Mouse (Mus musculus): ENCODE data around the gene Cstf3. TPM values are rescaled to one million over a fixed set of nuclear protein-coding genes. Genes with fewer than 3 reads are reported as not detected.

Cstf3 gene
- polyA plus RNA-seq, 1 experiment, result 37.7 TPM

GRCm38 (mm10) chr2:104699659-104700058 lies 109.3 kb downstream of the Cstf3 start:
- Histone ChIP-seq H3K27ac (ENCODE audit: insufficient read depth, low read length) (no peak overlapping the region), H3K4me1 (ENCODE audit: control insufficient read depth, insufficient read depth, low read length) (no peaks in the 10 kb centered on the region), H3K4me3 (ENCODE audit: insufficient read depth, low read length) (no peak overlapping the region)
- TF ChIP-seq POLR2A (IDR thresholded peaks at IDR 0.05; ENCODE audit: extremely low read depth, insufficient read depth, low read length) (no peak), CTCF (IDR thresholded peaks at IDR 0.05; ENCODE audit: extremely low read depth, insufficient read depth, low read length) (no peak)

- TF ChIP-seq CTCF (IDR thresholded peaks at IDR 0.05; ENCODE audit: extremely low read depth, insufficient read depth, low read length) (no peak), POLR2A (IDR thresholded peaks at IDR 0.05; ENCODE audit: extremely low read depth, insufficient read depth, low read length) (no peak)
These were observed 112.8 kb downstream of the Cstf3 start for GRCm38 (mm10) chr2:104703158-104703557.

GRCm38 (mm10) chr2:104704355-104704754 lies 114.0 kb downstream of the Cstf3 start:
- Histone ChIP-seq H3K27ac (ENCODE audit: insufficient read depth, low read length) (no peak overlapping the region), H3K4me3 (ENCODE audit: insufficient read depth, low read length) (no peak overlapping the region), H3K4me1 (ENCODE audit: control insufficient read depth, insufficient read depth, low read length) (no peaks in the 10 kb centered on the region)
- TF ChIP-seq CTCF (IDR thresholded peaks at IDR 0.05; ENCODE audit: extremely low read depth, insufficient read depth, low read length) (no peak), POLR2A (IDR thresholded peaks at IDR 0.05; ENCODE audit: extremely low read depth, insufficient read depth, low read length) (no peak)

More at GRCm38 (mm10) chr2:104703158-104703557, 112.8 kb downstream of the Cstf3 start:
- Histone ChIP-seq H3K4me3 (ENCODE audit: insufficient read depth, low read length) (no peak overlapping the region), H3K27ac (ENCODE audit: insufficient read depth, low read length) (no peak overlapping the region), H3K4me1 (ENCODE audit: control insufficient read depth, insufficient read depth, low read length) (no peaks in the 10 kb centered on the region)

GRCm38 (mm10) chr2:104709786-104710337 lies 119.5 kb downstream of the Cstf3 start:
- TF ChIP-seq CTCF (IDR thresholded peaks at IDR 0.05; ENCODE audit: extremely low read depth, insufficient read depth, low read length), result no peak
- no peak for TF ChIP-seq POLR2A (IDR thresholded peaks at IDR 0.05; ENCODE audit: extremely low read depth, insufficient read depth, low read length)
- no peak overlapping the region for H3K27ac ChIP-seq (ENCODE audit: insufficient read depth, low read length)
- H3K4me3 ChIP-seq (ENCODE audit: insufficient read depth, low read length), result no peak overlapping the region
- peaks cover 3% of the 10 kb centered on the region; the same call in 1 of the 2 replicates for H3K4me1 ChIP-seq (ENCODE audit: control insufficient read depth, insufficient read depth, low read length)

- no peak for TF ChIP-seq CTCF (IDR thresholded peaks at IDR 0.05; ENCODE audit: extremely low read depth, insufficient read depth, low read length)
- no peak for TF ChIP-seq POLR2A (IDR thresholded peaks at IDR 0.05; ENCODE audit: extremely low read depth, insufficient read depth, low read length)
- H3K27ac ChIP-seq (ENCODE audit: insufficient read depth, low read length), result no peak overlapping the region
- peak overlapping the region; percentile 69; the same call in 1 of the 2 replicates for H3K4me3 ChIP-seq (ENCODE audit: insufficient read depth, low read length)
- peaks cover 3% of the 10 kb centered on the region; the same call in 1 of the 2 replicates for H3K4me1 ChIP-seq (ENCODE audit: control insufficient read depth, insufficient read depth, low read length)
These were observed 120.5 kb downstream of the Cstf3 start for GRCm38 (mm10) chr2:104710670-104711370.

- TF ChIP-seq POLR2A (IDR thresholded peaks at IDR 0.05; ENCODE audit: extremely low read depth, insufficient read depth, low read length) (peak; percentile 10; the same call in 1 of the 2 replicates), CTCF (IDR thresholded peaks at IDR 0.05; ENCODE audit: extremely low read depth, insufficient read depth, low read length) (no peak)
- Histone ChIP-seq H3K4me3 (ENCODE audit: insufficient read depth, low read length) (peak within 1 kb of the TSS; percentile 69), H3K4me1 (ENCODE audit: control insufficient read depth, insufficient read depth, low read length) (peaks cover 3% of the 10 kb centered on the region; the same call in 1 of the 2 replicates)
These were observed 121.5 kb downstream of the Cstf3 start, which contains the start of gene Tcp11l1 for GRCm38 (mm10) chr2:104711585-104712485. TSS of gene Tcp11l1 (minus strand) at chr2:104712169.

GRCm38 (mm10) chr2:104712486-104712809 lies 122.1 kb downstream of the Cstf3 start:
- Histone ChIP-seq H3K4me1 (ENCODE audit: control insufficient read depth, insufficient read depth, low read length) (peaks cover 3% of the 10 kb centered on the region; the same call in 1 of the 2 replicates), H3K4me3 (ENCODE audit: insufficient read depth, low read length) (peak overlapping the region; percentile 69), H3K27ac (ENCODE audit: insufficient read depth, low read length) (0 out of 2 replicates have a peak overlapping the region, but pooled peaks have one; percentile 95)
- TF ChIP-seq POLR2A (IDR thresholded peaks at IDR 0.05; ENCODE audit: extremely low read depth, insufficient read depth, low read length), result no peak
- TF ChIP-seq CTCF (IDR thresholded peaks at IDR 0.05; ENCODE audit: extremely low read depth, insufficient read depth, low read length), result no peak

More at GRCm38 (mm10) chr2:104711585-104712485, 121.5 kb downstream of the Cstf3 start, which contains the start of gene Tcp11l1:
- H3K27ac ChIP-seq (ENCODE audit: insufficient read depth, low read length), result peak within 1 kb of the TSS; percentile 95

- TF ChIP-seq CTCF (IDR thresholded peaks at IDR 0.05; ENCODE audit: extremely low read depth, insufficient read depth, low read length) (no peak), POLR2A (IDR thresholded peaks at IDR 0.05; ENCODE audit: extremely low read depth, insufficient read depth, low read length) (no peak)
- H3K4me3 ChIP-seq (ENCODE audit: insufficient read depth, low read length), result no peak overlapping the region
- peaks cover 3% of the 10 kb centered on the region; the same call in 1 of the 2 replicates for H3K4me1 ChIP-seq (ENCODE audit: control insufficient read depth, insufficient read depth, low read length)
- H3K27ac ChIP-seq (ENCODE audit: insufficient read depth, low read length), result no peak overlapping the region
These were observed 124.0 kb downstream of the Cstf3 start for GRCm38 (mm10) chr2:104714254-104714691.

Other genes with a start within 250 kb of the Cstf3 start
- 46.0 and 46.7 TPM in 2 replicates for gene D430041D05Rik, start 179.5 kb upstream of the Cstf3 start, polyA plus RNA-seq (2012; rRNA removed)
- 36.9 and 37.9 TPM in 2 replicates for gene Hipk3, start 96.1 kb upstream of the Cstf3 start, polyA plus RNA-seq (2012; rRNA removed)
- 14.0 and 16.5 TPM in 2 replicates for gene Tcp11l1, start 121.6 kb downstream of the Cstf3 start, polyA plus RNA-seq (2012; rRNA removed)
- not detected in 2 replicates for gene Pin1rt1, start 125.9 kb downstream of the Cstf3 start, polyA plus RNA-seq (2012; rRNA removed)
- gene Depdc7, start 152.4 kb downstream of the Cstf3 start, polyA plus RNA-seq (2012; rRNA removed), result 2.0 and 2.3 TPM in 2 replicates
- 5.6 and 6.3 TPM in 2 replicates for gene Qser1, start 226.2 kb downstream of the Cstf3 start, polyA plus RNA-seq (2012; rRNA removed)

Data from cortical plate, adult 2 months (tissue).